Mouse (Mus musculus): Measurements from ENCODE around the gene Btrc. TPM values are rescaled to one million over a fixed set of nuclear protein-coding genes. Genes with fewer than 3 reads are reported as not detected.

Btrc gene
- polyA plus RNA-seq, 1 experiment from 2014 or later = 67.7 TPM

Other genes with a start within 250 kb of the Btrc start
- 0.50 and 0.62 TPM in 2 replicates for gene Tlx1, start 213.1 kb upstream of the Btrc start, polyA plus RNA-seq (2015; fragmentation: Nextera tagmentation; extraction: Ambion mirVana)
- gene Lbx1, start 127.9 kb upstream of the Btrc start, polyA plus RNA-seq (2015; fragmentation: Nextera tagmentation; extraction: Ambion mirVana) = 16.0 and 16.9 TPM in 2 replicates
- 12.0 and 14.2 TPM in 2 replicates for gene Poll, start 196.8 kb downstream of the Btrc start, polyA plus RNA-seq (2015; fragmentation: Nextera tagmentation; extraction: Ambion mirVana)
- 63.4 and 66.7 TPM in 2 replicates for gene Gm17018, start 196.9 kb downstream of the Btrc start, polyA plus RNA-seq (2015; fragmentation: Nextera tagmentation; extraction: Ambion mirVana)

Measured in neural tube, embryonic 13.5 days (tissue).